Mouse (Mus musculus) thymus, postnatal 14 days (tissue): ENCODE data around the gene Map4k4.

Experiments used
- DNase-seq: peaks from one replicate; pipeline ENCODE4 v3.0.0; 2021

Gene Map4k4

GRCm38 (mm10) chr1:40051157-40051556, 150.4 kb downstream of the Map4k4 start:
- DNase-seq, result no peak

- no peak for DNase-seq
These were observed 151.4 kb downstream of the Map4k4 start for GRCm38 (mm10) chr1:40052156-40052555.

DNA sequence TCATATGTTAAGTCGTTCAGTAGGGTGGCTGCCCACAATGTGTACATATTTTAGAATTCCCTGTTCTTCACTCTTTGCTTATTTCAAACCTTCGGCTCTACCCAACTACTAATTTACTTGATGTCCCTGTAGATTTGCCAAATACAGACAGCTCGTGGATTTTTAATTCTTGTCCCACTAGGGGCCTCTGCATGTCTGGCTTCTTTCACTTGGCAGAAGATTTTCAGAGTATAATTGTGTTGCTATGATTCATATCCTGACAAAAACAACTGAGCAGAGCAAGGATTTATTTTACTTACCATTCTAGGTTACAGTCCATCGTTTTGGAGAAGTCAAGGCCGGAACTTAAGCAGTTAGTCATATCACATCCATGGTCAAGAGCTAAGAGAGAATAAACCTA, 152.4 kb downstream of the Map4k4 start:
- DNase-seq, result no peak

- no peak for DNase-seq
These were observed 154.3 kb downstream of the Map4k4 start for GRCm38 (mm10) chr1:40055051-40055450.

DNA sequence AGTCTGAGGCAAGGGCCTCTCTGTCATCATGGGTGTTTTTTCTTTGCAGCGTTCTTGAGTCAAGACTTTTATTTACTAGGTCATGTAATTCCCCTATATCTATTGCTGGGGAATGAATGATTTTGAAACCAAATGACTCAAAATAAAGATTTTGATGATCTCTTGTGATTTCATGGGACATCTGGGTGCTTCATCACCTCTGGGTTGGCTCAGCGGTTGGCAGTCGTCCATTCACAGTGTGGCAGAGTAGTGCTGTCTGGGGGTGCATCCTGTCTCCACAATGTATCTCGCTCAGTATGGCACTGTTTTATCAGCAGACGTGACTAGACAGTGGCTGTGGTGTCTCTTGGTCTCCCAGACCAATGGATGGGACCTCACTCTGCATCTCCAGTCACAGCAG, 155.2 kb downstream of the Map4k4 start:
- DNase-seq, result no peak

GRCm38 (mm10) chr1:40057351-40057750, 156.6 kb downstream of the Map4k4 start:
- no peak for DNase-seq

- DNase-seq, result no peak
These were observed 157.3 kb downstream of the Map4k4 start for GRCm38 (mm10) chr1:40058013-40058412.

- no peak for DNase-seq
These were observed 158.5 kb downstream of the Map4k4 start for GRCm38 (mm10) chr1:40059122-40059774.

DNA sequence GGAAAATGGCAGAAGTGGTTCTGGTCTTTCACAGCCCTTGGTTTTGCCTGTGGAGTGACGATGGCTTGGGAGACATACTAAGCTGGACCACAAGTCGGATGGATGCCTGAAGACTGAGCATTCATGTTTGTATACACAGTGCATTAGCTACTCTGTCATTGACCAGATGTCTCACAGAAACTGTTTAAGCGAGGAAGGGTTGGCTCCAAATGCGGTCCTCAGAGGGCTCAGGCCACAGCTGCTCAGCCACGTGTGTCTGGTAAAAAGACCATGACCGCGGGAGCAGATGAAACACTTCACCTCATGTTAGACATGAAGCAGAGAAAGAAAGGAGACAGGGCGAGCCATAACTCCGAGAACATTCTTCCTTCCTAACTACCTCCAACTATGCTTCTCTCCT, 160.6 kb downstream of the Map4k4 start:
- DNase-seq, result no peak

DNA sequence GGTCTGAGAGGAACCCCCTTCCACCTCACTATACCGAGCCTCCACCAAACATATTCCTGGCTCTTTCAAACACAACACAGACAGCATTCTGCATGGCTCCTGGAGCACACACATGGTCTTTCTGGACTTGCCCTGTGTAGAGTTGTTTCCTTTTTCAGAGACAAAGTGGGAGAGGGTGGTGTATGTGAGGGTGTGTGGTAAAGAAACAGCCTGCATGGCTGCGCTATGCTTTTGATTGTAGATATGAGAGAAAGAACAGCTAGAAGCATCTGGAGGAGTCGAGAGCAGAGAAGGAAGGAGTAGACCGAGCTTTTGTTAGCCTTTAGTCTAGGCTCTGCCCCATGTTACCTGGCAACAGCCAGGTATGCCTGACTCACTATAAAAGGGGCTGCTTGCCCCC, 162.7 kb downstream of the Map4k4 start:
- DNase-seq, result no peak

GRCm38 (mm10) chr1:40064508-40064907, 163.8 kb downstream of the Map4k4 start:
- no peak for DNase-seq

DNA sequence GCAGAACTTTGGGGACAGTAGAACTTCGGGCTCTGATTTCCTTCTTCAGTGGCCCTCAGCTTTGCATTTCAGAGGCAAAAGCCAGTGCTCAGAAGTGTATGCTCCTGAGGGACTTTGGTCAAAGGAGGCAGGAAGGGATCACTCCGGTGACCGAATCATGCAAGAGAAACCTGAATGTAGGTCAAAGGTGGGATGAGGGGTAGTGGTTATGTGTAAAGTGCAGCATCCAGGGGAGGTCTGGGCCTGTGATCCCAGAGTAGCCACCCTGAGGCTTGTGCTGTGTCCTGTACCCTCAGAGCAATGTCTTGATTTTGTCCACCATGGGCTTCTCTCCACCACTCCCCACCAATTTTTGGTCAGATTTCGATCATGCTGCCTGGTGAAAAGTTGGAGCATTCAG, 171.8 kb downstream of the Map4k4 start:
- no peak for DNase-seq

DNA sequence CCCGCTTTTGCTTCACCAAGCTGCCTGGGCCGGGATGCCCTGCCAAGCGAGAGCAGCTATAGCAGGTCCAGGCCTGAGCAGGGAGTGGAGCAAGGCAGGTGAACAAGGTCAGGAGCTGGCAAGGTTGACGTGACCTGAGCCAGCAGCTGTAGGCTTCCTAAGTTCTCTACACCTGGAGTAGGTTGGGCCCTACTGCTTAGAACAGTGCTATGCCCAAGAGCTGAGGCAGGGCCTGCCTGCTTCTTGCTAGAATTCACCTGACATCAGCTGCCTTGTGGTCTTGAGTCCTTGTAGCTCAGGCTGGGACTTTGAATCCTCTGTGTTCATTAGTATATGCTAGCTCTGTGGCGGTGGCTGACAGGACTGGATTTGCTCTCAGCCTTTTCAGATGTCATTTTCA, 173.1 kb downstream of the Map4k4 start, which contains the start of gene Il1r2:
Gene Il1r2, plus strand, starts transcription at position 301 of the 400 bp plus-strand sequence.
- DNase-seq, result no peak
